Mouse (Mus musculus): Measurements from ENCODE around the gene Grm8. TPM values are rescaled to one million over a fixed set of nuclear protein-coding genes. Genes with fewer than 3 reads are reported as not detected.

The Grm8 gene
- polyA plus RNA-seq, 1 experiment = 0.51 TPM

GRCm38 (mm10) chr6:27775646-27776271 lies 359.2 kb downstream of the Grm8 start:
- 93% methylated on average over 4 of the region's 4 CpGs for WGBS
- DNase-seq = no peak
- no peaks in the 10 kb centered on the region for H3K36me3 ChIP-seq (ENCODE audit: control insufficient read depth, insufficient read depth, low read length)
- no peak overlapping the region for H3K4me3 ChIP-seq (ENCODE audit: control insufficient read depth, insufficient read depth, low read length)
- no peak overlapping the region for H3K27ac ChIP-seq (ENCODE audit: control insufficient read depth, insufficient read depth, low read length)
- no peaks in the 10 kb centered on the region for H3K27me3 ChIP-seq (ENCODE audit: control insufficient read depth, insufficient read depth, low read length)
- TF ChIP-seq POLR2A (IDR thresholded peaks at IDR 0.05; ENCODE audit: control insufficient read depth, extremely low read depth, insufficient read depth, low read length, poor library complexity) (no peak), CTCF (IDR thresholded peaks at IDR 0.05; ENCODE audit: borderline replicate concordance, control insufficient read depth, extremely low read depth, insufficient read depth, low read length, poor library complexity) (no peak)
- H3K4me1 ChIP-seq (replicated peaks; ENCODE audit: control insufficient read depth, insufficient read depth, low read length) = no peaks in the 10 kb centered on the region

- Histone ChIP-seq H3K27me3 (ENCODE audit: control insufficient read depth, insufficient read depth, low read length) (no peaks in the 10 kb centered on the region), H3K27ac (ENCODE audit: control insufficient read depth, insufficient read depth, low read length) (no peak overlapping the region), H3K4me3 (ENCODE audit: control insufficient read depth, insufficient read depth, low read length) (no peak overlapping the region), H3K4me1 (replicated peaks; ENCODE audit: control insufficient read depth, insufficient read depth, low read length) (no peaks in the 10 kb centered on the region), H3K36me3 (ENCODE audit: control insufficient read depth, insufficient read depth, low read length) (no peaks in the 10 kb centered on the region)
- no peak for DNase-seq
- no peak for TF ChIP-seq POLR2A (IDR thresholded peaks at IDR 0.05; ENCODE audit: control insufficient read depth, extremely low read depth, insufficient read depth, low read length, poor library complexity)
- no peak for TF ChIP-seq CTCF (IDR thresholded peaks at IDR 0.05; ENCODE audit: borderline replicate concordance, control insufficient read depth, extremely low read depth, insufficient read depth, low read length, poor library complexity)
- 94% methylated on average over 6 of the region's 6 CpGs for WGBS
These were observed 372.9 kb downstream of the Grm8 start for GRCm38 (mm10) chr6:27762061-27762460.

- H3K36me3 ChIP-seq (ENCODE audit: control insufficient read depth, insufficient read depth, low read length) = no peaks in the 10 kb centered on the region
- H3K4me1 ChIP-seq (replicated peaks; ENCODE audit: control insufficient read depth, insufficient read depth, low read length) = no peaks in the 10 kb centered on the region
- no peak overlapping the region for H3K27ac ChIP-seq (ENCODE audit: control insufficient read depth, insufficient read depth, low read length)
- H3K27me3 ChIP-seq (ENCODE audit: control insufficient read depth, insufficient read depth, low read length) = no peaks in the 10 kb centered on the region
- 96% methylated on average over 2 of the region's 2 CpGs for WGBS
- no peak overlapping the region for H3K4me3 ChIP-seq (ENCODE audit: control insufficient read depth, insufficient read depth, low read length)
- TF ChIP-seq CTCF (IDR thresholded peaks at IDR 0.05; ENCODE audit: borderline replicate concordance, control insufficient read depth, extremely low read depth, insufficient read depth, low read length, poor library complexity) (no peak), POLR2A (IDR thresholded peaks at IDR 0.05; ENCODE audit: control insufficient read depth, extremely low read depth, insufficient read depth, low read length, poor library complexity) (no peak)
- no peak for DNase-seq
These were observed 381.6 kb downstream of the Grm8 start for GRCm38 (mm10) chr6:27753290-27753829.

GRCm38 (mm10) chr6:27746493-27746892 lies 388.5 kb downstream of the Grm8 start:
- no peaks in the 10 kb centered on the region for H3K4me1 ChIP-seq (replicated peaks; ENCODE audit: control insufficient read depth, insufficient read depth, low read length)
- WGBS = 86% methylated on average over 4 of the region's 4 CpGs
- no peak for DNase-seq
- no peak overlapping the region for H3K4me3 ChIP-seq (ENCODE audit: control insufficient read depth, insufficient read depth, low read length)
- no peak for TF ChIP-seq POLR2A (IDR thresholded peaks at IDR 0.05; ENCODE audit: control insufficient read depth, extremely low read depth, insufficient read depth, low read length, poor library complexity)
- no peak for TF ChIP-seq CTCF (IDR thresholded peaks at IDR 0.05; ENCODE audit: borderline replicate concordance, control insufficient read depth, extremely low read depth, insufficient read depth, low read length, poor library complexity)
- no peak overlapping the region for H3K27ac ChIP-seq (ENCODE audit: control insufficient read depth, insufficient read depth, low read length)
- no peaks in the 10 kb centered on the region for H3K36me3 ChIP-seq (ENCODE audit: control insufficient read depth, insufficient read depth, low read length)
- H3K27me3 ChIP-seq (ENCODE audit: control insufficient read depth, insufficient read depth, low read length) = no peaks in the 10 kb centered on the region

- no peak overlapping the region for H3K4me3 ChIP-seq (ENCODE audit: control insufficient read depth, insufficient read depth, low read length)
- no peak for DNase-seq
- TF ChIP-seq POLR2A (IDR thresholded peaks at IDR 0.05; ENCODE audit: control insufficient read depth, extremely low read depth, insufficient read depth, low read length, poor library complexity) = no peak
- TF ChIP-seq CTCF (IDR thresholded peaks at IDR 0.05; ENCODE audit: borderline replicate concordance, control insufficient read depth, extremely low read depth, insufficient read depth, low read length, poor library complexity) = no peak
- no peaks in the 10 kb centered on the region for H3K36me3 ChIP-seq (ENCODE audit: control insufficient read depth, insufficient read depth, low read length)
- no peaks in the 10 kb centered on the region for H3K4me1 ChIP-seq (replicated peaks; ENCODE audit: control insufficient read depth, insufficient read depth, low read length)
- 75% methylated on average over 5 of the region's 5 CpGs for WGBS
- no peak overlapping the region for H3K27ac ChIP-seq (ENCODE audit: control insufficient read depth, insufficient read depth, low read length)
- no peaks in the 10 kb centered on the region for H3K27me3 ChIP-seq (ENCODE audit: control insufficient read depth, insufficient read depth, low read length)
These were observed 389.1 kb downstream of the Grm8 start for GRCm38 (mm10) chr6:27745693-27746451.

- H3K4me1 ChIP-seq (replicated peaks; ENCODE audit: control insufficient read depth, insufficient read depth, low read length) = no peaks in the 10 kb centered on the region
- H3K27ac ChIP-seq (ENCODE audit: control insufficient read depth, insufficient read depth, low read length) = no peak overlapping the region
- H3K27me3 ChIP-seq (ENCODE audit: control insufficient read depth, insufficient read depth, low read length) = no peaks in the 10 kb centered on the region
- no peaks in the 10 kb centered on the region for H3K36me3 ChIP-seq (ENCODE audit: control insufficient read depth, insufficient read depth, low read length)
- TF ChIP-seq POLR2A (IDR thresholded peaks at IDR 0.05; ENCODE audit: control insufficient read depth, extremely low read depth, insufficient read depth, low read length, poor library complexity) (no peak), CTCF (IDR thresholded peaks at IDR 0.05; ENCODE audit: borderline replicate concordance, control insufficient read depth, extremely low read depth, insufficient read depth, low read length, poor library complexity) (no peak)
- no peak for DNase-seq
- 87% methylated on average over 3 of the region's 3 CpGs for WGBS
- no peak overlapping the region for H3K4me3 ChIP-seq (ENCODE audit: control insufficient read depth, insufficient read depth, low read length)
These were observed 445.6 kb downstream of the Grm8 start for GRCm38 (mm10) chr6:27689382-27689781.
